Mouse (Mus musculus): ENCODE measurements around the gene Magi2. TPM values are rescaled to one million over a fixed set of nuclear protein-coding genes. Genes with fewer than 3 reads are reported as not detected.
"Not testable (repeated sequence)": the region's sequence is repeated elsewhere in the genome, so short reads cannot be mapped to it uniquely, and the experiment has no call there.

Magi2 gene
- polyA plus RNA-seq, 1 experiment = 0.48 TPM

DNA sequence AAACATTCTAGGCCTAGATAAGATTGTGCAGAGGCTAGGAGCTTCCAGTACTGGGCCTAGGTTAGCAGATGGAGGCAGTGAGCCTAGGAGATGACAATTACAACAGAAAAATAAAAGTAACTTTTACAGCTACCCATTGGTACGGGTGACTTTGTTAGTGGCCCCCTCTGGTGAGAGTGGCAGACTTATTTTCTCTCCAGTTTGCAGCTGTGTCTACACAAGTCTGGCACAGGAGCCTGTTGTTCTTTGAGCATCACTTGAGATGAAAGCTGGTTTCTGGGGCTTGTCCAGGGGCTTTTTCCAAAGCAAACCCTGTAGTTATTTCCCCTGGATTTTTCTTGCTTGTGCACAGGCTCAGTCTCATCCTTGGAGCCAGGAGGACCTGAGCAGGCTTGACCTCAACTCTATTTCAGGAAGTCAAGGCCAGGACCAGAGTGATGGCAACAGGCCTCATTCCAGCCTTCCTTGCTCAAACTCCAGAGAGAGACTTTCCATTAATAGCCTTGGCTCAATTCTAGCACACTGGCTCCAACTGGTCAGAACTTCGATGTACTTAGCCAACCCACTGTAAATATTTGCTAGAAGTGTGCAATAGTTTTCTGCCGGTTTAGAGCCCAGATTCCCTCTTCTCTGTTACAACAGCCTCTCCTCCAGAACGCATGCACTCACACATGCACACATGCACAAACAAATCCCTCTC is 1493.5 kb downstream of the Magi2 start:
- Histone ChIP-seq H3K4me3 (no peak overlapping the region), H3K4me2 (ENCODE audit: low read depth) (no peak overlapping the region), H3K79me2 (ENCODE audit: control insufficient read depth, insufficient read depth) (no peaks in the 10 kb centered on the region), H3K27me3 (ENCODE audit: control insufficient read depth, insufficient read depth, insufficient read length) (no peaks in the 10 kb centered on the region), H3ac (ENCODE audit: control insufficient read depth, insufficient read length) (no peak overlapping the region), H3K36me3 (ENCODE audit: control insufficient read depth, insufficient read depth) (no peaks in the 10 kb centered on the region)
- TF ChIP-seq E2F4 (IDR thresholded peaks at IDR 0.05; ENCODE audit: insufficient read depth) (no peak), MYOG (IDR thresholded peaks at IDR 0.05; ENCODE audit: control insufficient read depth in 1 of 3, insufficient read depth in 1 of 3, insufficient read length in 2 of 3, low read depth in 2 of 3) (no peak), REST (IDR thresholded peaks at IDR 0.05; ENCODE audit: insufficient read depth, insufficient read length) (no peak), TCF3 (IDR thresholded peaks at IDR 0.05; ENCODE audit: insufficient read length, low read depth) (no peak)

DNA sequence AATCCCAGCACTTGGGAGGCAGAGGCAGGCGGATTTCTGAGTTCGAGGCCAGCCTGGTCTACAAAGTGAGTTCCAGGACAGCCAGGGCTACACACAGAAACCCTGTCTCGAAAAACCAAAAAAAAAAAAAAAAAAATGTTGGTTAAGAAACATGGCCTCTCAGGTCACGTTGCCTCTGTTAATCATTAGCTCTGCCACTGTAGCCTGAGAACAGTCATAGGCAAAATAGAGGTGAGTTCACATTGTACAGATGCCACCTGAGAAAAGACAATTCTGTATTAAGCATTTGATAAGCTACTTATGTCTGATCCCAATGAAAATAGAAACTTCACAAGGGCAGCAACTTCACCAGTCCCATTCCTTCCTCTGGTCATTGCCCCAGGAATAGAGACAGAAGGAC is 1496.4 kb downstream of the Magi2 start:
- not testable (repeated sequence) for H3ac ChIP-seq (ENCODE audit: control insufficient read depth, insufficient read length); H3K79me2 ChIP-seq (ENCODE audit: control insufficient read depth, insufficient read depth); H3K4me2 ChIP-seq (ENCODE audit: low read depth); H3K36me3 ChIP-seq (ENCODE audit: control insufficient read depth, insufficient read depth); H3K4me3 ChIP-seq; H3K27me3 ChIP-seq (ENCODE audit: control insufficient read depth, insufficient read depth, insufficient read length)

DNA sequence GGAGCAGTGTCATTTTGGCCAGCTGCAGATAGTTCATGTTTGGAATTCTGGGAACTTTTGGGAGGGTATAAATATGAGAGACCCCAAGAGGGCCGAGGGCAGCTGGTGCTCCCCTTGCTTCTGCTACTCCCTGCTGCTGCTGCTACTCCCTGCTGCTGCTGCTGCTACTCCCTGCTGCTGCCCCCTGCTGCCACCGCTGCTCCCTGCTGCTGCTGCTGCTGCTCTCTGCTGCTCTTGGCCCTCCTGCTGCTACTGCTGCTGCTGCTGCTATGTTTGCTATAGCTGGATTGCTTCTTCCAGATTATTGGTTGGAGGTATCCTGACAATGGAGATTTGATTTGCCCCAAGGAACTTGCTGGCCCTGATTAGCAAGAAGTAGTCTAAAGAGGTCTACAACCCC is 1512.0 kb downstream of the Magi2 start:
- no peak overlapping the region for H3K4me3 ChIP-seq
- TF ChIP-seq MYOD1 (IDR thresholded peaks at IDR 0.05; ENCODE audit: control insufficient read depth in 1 of 3, insufficient read length in 2 of 3, low read depth in 2 of 3) (no peak), USF1 (IDR thresholded peaks at IDR 0.05; ENCODE audit: low read depth) (no peak), CEBPB (IDR thresholded peaks at IDR 0.05; ENCODE audit: insufficient read depth, poor library complexity, severe bottlenecking) (no peak), POLR2A (IDR thresholded peaks at IDR 0.05; ENCODE audit: insufficient read length, low read depth) (no peak), POLR2AphosphoS2 (IDR thresholded peaks at IDR 0.05; ENCODE audit: insufficient read length, low read depth) (no peak), SRF (IDR thresholded peaks at IDR 0.05; ENCODE audit: control insufficient read depth, insufficient read length, low read depth) (no peak), MAX (IDR thresholded peaks at IDR 0.05; ENCODE audit: low read depth) (no peak), MYOG (IDR thresholded peaks at IDR 0.05; ENCODE audit: control insufficient read depth in 1 of 3, insufficient read depth in 1 of 3, insufficient read length in 2 of 3, low read depth in 2 of 3) (no peak), REST (IDR thresholded peaks at IDR 0.05; ENCODE audit: insufficient read depth, insufficient read length) (no peak), E2F4 (IDR thresholded peaks at IDR 0.05; ENCODE audit: insufficient read depth) (no peak), TCF3 (IDR thresholded peaks at IDR 0.05; ENCODE audit: insufficient read length, low read depth) (no peak), TCF12 (IDR thresholded peaks at IDR 0.05; ENCODE audit: insufficient read depth, poor library complexity, severe bottlenecking) (no peak)
- no peaks in the 10 kb centered on the region for H3K27me3 ChIP-seq (ENCODE audit: control insufficient read depth, insufficient read depth, insufficient read length)
- H3K36me3 ChIP-seq (ENCODE audit: control insufficient read depth, insufficient read depth) = no peaks in the 10 kb centered on the region
- H3ac ChIP-seq (ENCODE audit: control insufficient read depth, insufficient read length) = no peak overlapping the region
- no peaks in the 10 kb centered on the region for H3K79me2 ChIP-seq (ENCODE audit: control insufficient read depth, insufficient read depth)
- H3K4me2 ChIP-seq (ENCODE audit: low read depth) = no peak overlapping the region

GRCm38 (mm10) chr5:20741193-20741592 is 1514.4 kb downstream of the Magi2 start:
- no peak for TF ChIP-seq MYOD1 (IDR thresholded peaks at IDR 0.05; ENCODE audit: control insufficient read depth in 1 of 3, insufficient read length in 2 of 3, low read depth in 2 of 3)
- no peak for TF ChIP-seq CEBPB (IDR thresholded peaks at IDR 0.05; ENCODE audit: insufficient read depth, poor library complexity, severe bottlenecking)
- no peak for TF ChIP-seq USF1 (IDR thresholded peaks at IDR 0.05; ENCODE audit: low read depth)
- no peak for TF ChIP-seq REST (IDR thresholded peaks at IDR 0.05; ENCODE audit: insufficient read depth, insufficient read length)

DNA sequence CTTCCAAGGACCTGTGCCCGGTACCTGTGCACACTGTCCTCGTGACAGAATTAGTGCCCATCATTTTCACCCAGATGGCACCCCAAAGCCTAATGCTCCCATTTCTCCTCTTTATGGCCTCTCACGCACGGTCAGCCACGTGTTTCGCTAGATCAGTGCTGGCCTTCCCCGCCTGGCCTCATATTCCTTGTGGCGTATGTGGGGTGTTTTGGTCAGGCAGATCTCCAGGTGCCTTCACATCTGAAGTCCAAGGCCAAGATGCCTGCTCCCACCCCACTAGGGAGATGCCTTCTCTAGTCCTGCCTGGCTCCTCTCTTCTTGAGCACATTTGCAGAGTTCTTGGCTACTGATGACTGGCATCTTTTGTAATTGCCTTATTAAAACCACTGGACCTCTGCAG is 1515.1 kb downstream of the Magi2 start:
- no peak overlapping the region for H3K4me3 ChIP-seq
- no peaks in the 10 kb centered on the region for H3K36me3 ChIP-seq (ENCODE audit: control insufficient read depth, insufficient read depth)
- no peaks in the 10 kb centered on the region for H3K27me3 ChIP-seq (ENCODE audit: control insufficient read depth, insufficient read depth, insufficient read length)
- no peak overlapping the region for H3K4me2 ChIP-seq (ENCODE audit: low read depth)
- H3K79me2 ChIP-seq (ENCODE audit: control insufficient read depth, insufficient read depth) = no peaks in the 10 kb centered on the region
- no peak for TF ChIP-seq MAX (IDR thresholded peaks at IDR 0.05; ENCODE audit: low read depth)
- TF ChIP-seq SRF (IDR thresholded peaks at IDR 0.05; ENCODE audit: control insufficient read depth, insufficient read length, low read depth) = no peak
- TF ChIP-seq CEBPB (IDR thresholded peaks at IDR 0.05; ENCODE audit: insufficient read depth, poor library complexity, severe bottlenecking) = no peak
- TF ChIP-seq TCF12 (IDR thresholded peaks at IDR 0.05; ENCODE audit: insufficient read depth, poor library complexity, severe bottlenecking) = no peak
- TF ChIP-seq E2F4 (IDR thresholded peaks at IDR 0.05; ENCODE audit: insufficient read depth) = no peak
- no peak for TF ChIP-seq MYOG (IDR thresholded peaks at IDR 0.05; ENCODE audit: control insufficient read depth in 1 of 3, insufficient read depth in 1 of 3, insufficient read length in 2 of 3, low read depth in 2 of 3)
- TF ChIP-seq MYOD1 (IDR thresholded peaks at IDR 0.05; ENCODE audit: control insufficient read depth in 1 of 3, insufficient read length in 2 of 3, low read depth in 2 of 3) = no peak
- TF ChIP-seq POLR2AphosphoS2 (IDR thresholded peaks at IDR 0.05; ENCODE audit: insufficient read length, low read depth) = no peak
- TF ChIP-seq TCF3 (IDR thresholded peaks at IDR 0.05; ENCODE audit: insufficient read length, low read depth) = no peak
- TF ChIP-seq REST (IDR thresholded peaks at IDR 0.05; ENCODE audit: insufficient read depth, insufficient read length) = no peak
- TF ChIP-seq USF1 (IDR thresholded peaks at IDR 0.05; ENCODE audit: low read depth) = no peak
- TF ChIP-seq POLR2A (IDR thresholded peaks at IDR 0.05; ENCODE audit: insufficient read length, low read depth) = no peak
- no peak overlapping the region for H3ac ChIP-seq (ENCODE audit: control insufficient read depth, insufficient read length)

More at GRCm38 (mm10) chr5:20741193-20741592, 1514.4 kb downstream of the Magi2 start:
- Histone ChIP-seq H3K79me2 (ENCODE audit: control insufficient read depth, insufficient read depth) (no peaks in the 10 kb centered on the region), H3K4me3 (no peak overlapping the region), H3K27me3 (ENCODE audit: control insufficient read depth, insufficient read depth, insufficient read length) (no peaks in the 10 kb centered on the region), H3ac (ENCODE audit: control insufficient read depth, insufficient read length) (no peak overlapping the region), H3K36me3 (ENCODE audit: control insufficient read depth, insufficient read depth) (no peaks in the 10 kb centered on the region), H3K4me2 (ENCODE audit: low read depth) (no peak overlapping the region)

Data from myocyte (in vitro differentiated cells).